ENCODE assay signal across 25 mouse cellular contexts in the genomic region with DNA sequence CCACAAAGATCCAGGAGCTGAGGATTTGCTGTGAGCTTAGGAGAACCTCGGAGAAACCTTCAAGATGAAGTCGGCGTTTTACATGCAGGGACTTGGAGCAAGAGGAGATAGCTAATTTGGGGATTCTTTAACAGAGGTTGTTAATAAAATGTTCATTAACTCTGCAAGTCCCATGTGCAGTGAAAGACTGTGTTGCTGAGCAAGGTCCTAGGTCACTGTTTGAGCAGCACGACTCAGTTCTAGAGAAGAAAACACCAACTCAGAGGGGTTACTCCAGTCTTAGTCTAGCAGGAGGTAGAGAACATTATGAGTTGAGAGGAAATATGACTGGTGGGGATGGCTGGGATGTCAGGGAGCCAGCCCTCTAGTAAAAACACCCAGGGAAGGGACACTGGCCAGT.
"Had no signal": no experiment of that assay in that cellular context is flagged by ENCODE, and none has a peak within 500 bp of the region (broad histone marks: within the 10 kb centered on the region; RNA-seq: fewer than 3 reads in every experiment).

No protein-coding gene starts in this region.

- H3K4me3 ChIP-seq: gastrocnemius, adult 2 months; heart, embryonic 10.5 days; heart, embryonic 12.5 days; hindbrain, embryonic 10.5 days; hindbrain, embryonic 12.5 days; intestine, embryonic 15.5 days; layer of hippocampus, adult 2 months; left cerebral cortex, adult 2 months; limb, embryonic 10.5 days; limb, embryonic 12.5 days; liver, embryonic 13.5 days; liver, embryonic 15.5 days had no signal

- ATAC-seq: forebrain, embryonic 16.5 days; hindbrain, embryonic 16.5 days; inflammation-experienced regulatory T-cells, adult 6 months; intestine, embryonic 15.5 days; intestine, postnatal 0 days had no signal

- H3K9me3 ChIP-seq: heart, embryonic 10.5 days; heart, embryonic 12.5 days; hindbrain, embryonic 10.5 days; hindbrain, embryonic 12.5 days; intestine, embryonic 15.5 days; limb, embryonic 10.5 days; limb, embryonic 12.5 days; liver, embryonic 13.5 days; liver, embryonic 15.5 days had no signal

- H3K36me3 ChIP-seq: heart, embryonic 10.5 days; heart, embryonic 12.5 days; hindbrain, embryonic 10.5 days; hindbrain, embryonic 12.5 days; intestine, embryonic 15.5 days; limb, embryonic 10.5 days; limb, embryonic 12.5 days; liver, embryonic 13.5 days; liver, embryonic 15.5 days had no signal

- H3K4me2 ChIP-seq: heart, embryonic 12.5 days; hindbrain, embryonic 12.5 days; hindbrain, embryonic 14.5 days; intestine, embryonic 15.5 days; limb, embryonic 12.5 days; liver, embryonic 11.5 days; liver, embryonic 13.5 days; liver, embryonic 15.5 days had no signal

- H3K9ac ChIP-seq: heart, embryonic 12.5 days; hindbrain, embryonic 12.5 days; hindbrain, embryonic 14.5 days; intestine, embryonic 15.5 days; limb, embryonic 12.5 days; liver, embryonic 13.5 days; liver, embryonic 15.5 days had no signal

- H3K27me3 ChIP-seq: heart, embryonic 12.5 days; hindbrain, embryonic 12.5 days; intestine, embryonic 15.5 days; liver, embryonic 13.5 days; liver, embryonic 15.5 days had no signal

- H3K27ac ChIP-seq: gastrocnemius, adult 2 months; heart, embryonic 10.5 days; hindbrain, embryonic 10.5 days; hindbrain, embryonic 12.5 days; hindbrain, embryonic 14.5 days; intestine, embryonic 15.5 days; layer of hippocampus, adult 2 months; left cerebral cortex, adult 2 months; limb, embryonic 10.5 days; limb, embryonic 12.5 days; liver, embryonic 13.5 days; liver, embryonic 15.5 days had no signal

- DNase-seq: gastrocnemius, adult 2 months; gastrocnemius, postnatal 10 days; gastrocnemius, postnatal 25 days; heart, adult 18-20 months; heart, postnatal 10 days; heart, postnatal 4 days; kidney, postnatal 25 days; liver; liver, embryonic 13.5 days had no signal

- H3K4me1 ChIP-seq: heart, embryonic 12.5 days; intestine, embryonic 15.5 days; liver, embryonic 13.5 days; liver, embryonic 15.5 days had no signal
